Mouse (Mus musculus): Measurements from ENCODE around the gene Atp6v0d1.

The Atp6v0d1 gene

GRCm38 (mm10) chr8:105496439-105497180, 69.2 kb downstream of the Atp6v0d1 start, which contains the start of gene Zdhhc1:
Gene Zdhhc1, minus strand, starts transcription at chr8:105496902.
- DNase-seq = peak; percentile 93

- no peak for DNase-seq
Measured at GRCm38 (mm10) chr8:105495350-105496302, 70.2 kb downstream of the Atp6v0d1 start.

- DNase-seq = no peak
Measured at GRCm38 (mm10) chr8:105494566-105494965, 71.3 kb downstream of the Atp6v0d1 start.

- DNase-seq = no peak
Measured at GRCm38 (mm10) chr8:105493495-105493894, 72.4 kb downstream of the Atp6v0d1 start.

- DNase-seq = no peak
Measured at GRCm38 (mm10) chr8:105489281-105489680, 76.6 kb downstream of the Atp6v0d1 start.

GRCm38 (mm10) chr8:105488082-105488481, 77.8 kb downstream of the Atp6v0d1 start:
- DNase-seq = no peak

GRCm38 (mm10) chr8:105484392-105484791, 81.5 kb downstream of the Atp6v0d1 start:
- DNase-seq = peak; percentile 64

GRCm38 (mm10) chr8:105484030-105484368, 81.8 kb downstream of the Atp6v0d1 start:
- DNase-seq = no peak

- DNase-seq = peak; percentile 38
Measured at GRCm38 (mm10) chr8:105483212-105484029, 82.4 kb downstream of the Atp6v0d1 start.

GRCm38 (mm10) chr8:105482123-105482522, 83.7 kb downstream of the Atp6v0d1 start:
- no peak for DNase-seq

GRCm38 (mm10) chr8:105481453-105481852, 84.4 kb downstream of the Atp6v0d1 start:
- peak; percentile 78 for DNase-seq

GRCm38 (mm10) chr8:105481013-105481412, 84.8 kb downstream of the Atp6v0d1 start:
- no peak for DNase-seq

GRCm38 (mm10) chr8:105477792-105478191, 88.1 kb downstream of the Atp6v0d1 start:
- no peak for DNase-seq

- peak; percentile 79 for DNase-seq
Measured at GRCm38 (mm10) chr8:105476628-105477413, 89.0 kb downstream of the Atp6v0d1 start.

GRCm38 (mm10) chr8:105476161-105476560, 89.7 kb downstream of the Atp6v0d1 start:
- DNase-seq = no peak

- no peak for DNase-seq
Measured at GRCm38 (mm10) chr8:105475742-105476141, 90.1 kb downstream of the Atp6v0d1 start.

- DNase-seq = no peak
Measured at GRCm38 (mm10) chr8:105475254-105475653, 90.6 kb downstream of the Atp6v0d1 start.

GRCm38 (mm10) chr8:105474680-105475079, 91.2 kb downstream of the Atp6v0d1 start:
- DNase-seq = no peak

Measured in thymus, postnatal 4 days (tissue).